ENCODE assay signal across 27 mouse cellular contexts in genomic region chr4:136653692-136654234, GRCm38 (mm10). TPM values are rescaled to one million over a fixed set of nuclear protein-coding genes. Genes with fewer than 3 reads are reported as not detected.
DNase-seq lines count a peak whose midpoint lies in the region; ATAC-seq and TF ChIP-seq lines count a peak whose summit lies in the region.
"Had no signal": no experiment of that assay in that cellular context is flagged by ENCODE, and none has a peak within 500 bp of the region (broad histone marks: within the 10 kb centered on the region; RNA-seq: fewer than 3 reads in every experiment).

No protein-coding gene starts in this region.

- H3K9ac ChIP-seq in forebrain, embryonic 13.5 days, result no peak overlapping the region
- no peak overlapping the region for H3K9ac ChIP-seq in forebrain, embryonic 16.5 days (replicated peaks; ENCODE audit: low read depth, low read length)
- no peak overlapping the region for H3K9ac ChIP-seq in liver, embryonic 11.5 days (ENCODE audit: low read depth, low read length)
- no peak overlapping the region for H3K9ac ChIP-seq in liver, postnatal 0 days (replicated peaks)
- peak overlapping the region; percentile 89 for H3K9ac ChIP-seq in MEL (ENCODE audit: control insufficient read depth, low read depth, low read length, poor library complexity, severe bottlenecking)
- no peak overlapping the region for H3K9ac ChIP-seq in hindbrain, postnatal 0 days (replicated peaks; ENCODE audit: low read length)
- H3K9ac ChIP-seq: embryonic facial prominence, embryonic 13.5 days; limb, embryonic 15.5 days; lung, embryonic 14.5 days; neural tube, embryonic 12.5 days had no signal

- no peak overlapping the region for H3K4me2 ChIP-seq in forebrain, embryonic 13.5 days
- no peak overlapping the region for H3K4me2 ChIP-seq in forebrain, embryonic 16.5 days (ENCODE audit: low read length)
- peak overlapping the region; percentile 32 for H3K4me2 ChIP-seq in liver, embryonic 11.5 days
- H3K4me2 ChIP-seq in liver, postnatal 0 days (ENCODE audit: low read depth, low read length), result no peak overlapping the region
- H3K4me2 ChIP-seq in hindbrain, postnatal 0 days (ENCODE audit: low read depth, low read length), result no peak overlapping the region
- H3K4me2 ChIP-seq: embryonic facial prominence, embryonic 13.5 days; limb, embryonic 15.5 days; lung, embryonic 14.5 days; neural tube, embryonic 12.5 days had no signal

- no peak for ATAC-seq in forebrain, embryonic 13.5 days
- no peak for ATAC-seq in forebrain, embryonic 16.5 days
- no peak for ATAC-seq in liver, embryonic 11.5 days (replicated peaks; ENCODE audit: low FRiP score)
- no peak for ATAC-seq in liver, postnatal 0 days
- ATAC-seq in hindbrain, postnatal 0 days, result no peak
- ATAC-seq: CD4-positive, CD25-positive, alpha-beta regulatory T cell, adult 4 months had no signal

- H3K4me1 ChIP-seq in forebrain, embryonic 13.5 days, result peaks cover 30% of the 10 kb centered on the region
- peaks cover 21% of the 10 kb centered on the region for H3K4me1 ChIP-seq in forebrain, embryonic 16.5 days (replicated peaks; ENCODE audit: control insufficient read depth, insufficient read depth, low read length)
- H3K4me1 ChIP-seq in liver, embryonic 11.5 days (replicated peaks; ENCODE audit: control insufficient read depth, insufficient read depth, low read length), result peaks cover 25% of the 10 kb centered on the region
- no peaks in the 10 kb centered on the region for H3K4me1 ChIP-seq in liver, postnatal 0 days (ENCODE audit: insufficient read depth)
- H3K4me1 ChIP-seq in MEL (ENCODE audit: control insufficient read depth in 1 of 2, insufficient read depth in 2 of 2, low read length in 2 of 2), result peaks cover 2 to 41% of the 10 kb centered on the region in 2 experiments; a peak in 3 of 4 replicates
- H3K4me1 ChIP-seq in hindbrain, postnatal 0 days (ENCODE audit: insufficient read depth, low read length), result peaks cover 9% of the 10 kb centered on the region; the same call in 1 of the 2 replicates

- no peaks in the 10 kb centered on the region for H3K9me3 ChIP-seq in forebrain, embryonic 13.5 days (replicated peaks)
- H3K9me3 ChIP-seq in forebrain, embryonic 16.5 days (ENCODE audit: control insufficient read depth, low read length), result no peaks in the 10 kb centered on the region
- H3K9me3 ChIP-seq in liver, embryonic 11.5 days (ENCODE audit: control insufficient read depth, low read length), result no peaks in the 10 kb centered on the region
- no peaks in the 10 kb centered on the region for H3K9me3 ChIP-seq in liver, postnatal 0 days (ENCODE audit: low read length)
- H3K9me3 ChIP-seq in MEL (replicated peaks; ENCODE audit: insufficient read depth, low read length), result no peaks in the 10 kb centered on the region
- no peaks in the 10 kb centered on the region for H3K9me3 ChIP-seq in hindbrain, postnatal 0 days (ENCODE audit: low read length)
- H3K9me3 ChIP-seq: embryonic facial prominence, embryonic 13.5 days; limb, embryonic 15.5 days; neural tube, embryonic 12.5 days had no signal

- peak overlapping the region; percentile 80 for H3K27ac ChIP-seq in forebrain, embryonic 13.5 days
- no peak overlapping the region for H3K27ac ChIP-seq in forebrain, embryonic 16.5 days (ENCODE audit: low read length)
- H3K27ac ChIP-seq in liver, embryonic 11.5 days (ENCODE audit: low read depth, low read length), result peak overlapping the region; percentile 51
- no peak overlapping the region for H3K27ac ChIP-seq in liver, postnatal 0 days (ENCODE audit: low read depth)
- peak overlapping the region; percentile 99 for H3K27ac ChIP-seq in MEL (ENCODE audit: control insufficient read depth, low read depth, low read length)
- peak overlapping the region; percentile 61; the same call in 1 of the 2 replicates for H3K27ac ChIP-seq in hindbrain, postnatal 0 days
- H3K27ac ChIP-seq: limb, embryonic 15.5 days; neural tube, embryonic 12.5 days; stomach, postnatal 0 days had no signal

- peak in 1 of 2 experiments; percentile 28; a peak in 1 of 4 replicates for TF ChIP-seq POLR2A in MEL (IDR thresholded peaks at IDR 0.05; ENCODE audit: control insufficient read depth in 1 of 2, insufficient read depth in 1 of 2, low read depth in 1 of 2, low read length in 2 of 2, poor library complexity in 1 of 2)

- H3K27me3 ChIP-seq in forebrain, embryonic 13.5 days, result no peaks in the 10 kb centered on the region
- no peaks in the 10 kb centered on the region for H3K27me3 ChIP-seq in forebrain, embryonic 16.5 days (replicated peaks; ENCODE audit: control insufficient read depth, insufficient read depth, low read length)
- no peaks in the 10 kb centered on the region for H3K27me3 ChIP-seq in liver, embryonic 11.5 days (replicated peaks; ENCODE audit: control insufficient read depth, insufficient read depth, low read length)
- H3K27me3 ChIP-seq in liver, postnatal 0 days (ENCODE audit: insufficient read depth, low read length), result no peaks in the 10 kb centered on the region
- no peaks in the 10 kb centered on the region for H3K27me3 ChIP-seq in MEL (ENCODE audit: control insufficient read depth in 1 of 2, insufficient read depth in 2 of 2, low read length in 2 of 2)
- no peaks in the 10 kb centered on the region for H3K27me3 ChIP-seq in hindbrain, postnatal 0 days (ENCODE audit: insufficient read depth, low read length)
- H3K27me3 ChIP-seq: embryonic facial prominence, embryonic 13.5 days; limb, embryonic 15.5 days; neural tube, embryonic 12.5 days had no signal

- DNase-seq in liver, embryonic 11.5 days (ENCODE audit: low spot score), result no peak
- no peak for DNase-seq in liver, postnatal 0 days
- DNase-seq in MEL (ENCODE audit: low read depth, low spot score), result peak; percentile 70
- DNase-seq in hindbrain, postnatal 0 days (ENCODE audit: low spot score), result no peak
- DNase-seq in lung, adult 18-20 months, result no peak
- DNase-seq: adrenal gland, postnatal 14 days; cerebellum, adult 11 months; kidney, adult 2 months; kidney, postnatal 10 days; lung, embryonic 14.5 days; lung, postnatal 36 days; right cerebral cortex, adult 18-20 months had no signal

- peaks cover 2% of the 10 kb centered on the region for H3K79me2 ChIP-seq in MEL (ENCODE audit: control insufficient read depth, insufficient read depth, low read length, poor library complexity)

- no peak for TF ChIP-seq EP300 in liver, postnatal 0 days (IDR thresholded peaks at IDR 0.05; ENCODE audit: low read depth)
- TF ChIP-seq EP300 in MEL (IDR thresholded peaks at IDR 0.05; ENCODE audit: low read depth in 1 of 2, low read length in 2 of 2), result peak; percentile 27 to 45; a peak in 2 of 4 replicates

- no peak overlapping the region for H3K4me3 ChIP-seq in forebrain, embryonic 13.5 days
- H3K4me3 ChIP-seq in forebrain, embryonic 16.5 days (replicated peaks; ENCODE audit: low read length), result no peak overlapping the region
- H3K4me3 ChIP-seq in liver, embryonic 11.5 days (ENCODE audit: low read depth, low read length), result no peak overlapping the region
- no peak overlapping the region for H3K4me3 ChIP-seq in liver, postnatal 0 days (ENCODE audit: low read depth, low read length)
- H3K4me3 ChIP-seq in MEL (ENCODE audit: control insufficient read depth in 1 of 2, insufficient read depth in 1 of 2, low read depth in 2 of 2, low read length in 2 of 2), result peak overlapping the region; percentile 44 to 74
- no peak overlapping the region for H3K4me3 ChIP-seq in hindbrain, postnatal 0 days (ENCODE audit: low read length)
- H3K4me3 ChIP-seq: embryonic facial prominence, embryonic 13.5 days; layer of hippocampus, adult 2 months; limb, embryonic 15.5 days; neural tube, embryonic 12.5 days had no signal

- no peak for TF ChIP-seq CTCF in liver, postnatal 0 days (IDR thresholded peaks at IDR 0.05; ENCODE audit: low read depth)
- no peak for TF ChIP-seq CTCF in MEL (IDR thresholded peaks at IDR 0.05 in 2 of 3, conservative IDR thresholded peaks at IDR 0.05 in 1 of 3; ENCODE audit: control insufficient read depth in 1 of 3, insufficient read depth in 1 of 3, low read depth in 2 of 3, low read length in 3 of 3, poor library complexity in 1 of 3, severe bottlenecking in 1 of 3)
- TF ChIP-seq CTCF in hindbrain, postnatal 0 days (IDR thresholded peaks at IDR 0.05; ENCODE audit: low read depth), result no peak

- 91% methylated on average over 10 of the region's 10 CpGs for WGBS in forebrain, embryonic 13.5 days
- WGBS in forebrain, embryonic 16.5 days, result 90% methylated on average over 10 of the region's 10 CpGs
- WGBS in liver, embryonic 11.5 days, result 58% methylated on average over 10 of the region's 10 CpGs
- 47% methylated on average over 10 of the region's 10 CpGs for WGBS in liver, postnatal 0 days (ENCODE audit: insufficient replicate concordance)
- 79% methylated on average over 10 of the region's 10 CpGs for WGBS in hindbrain, postnatal 0 days

- H3K36me3 ChIP-seq in forebrain, embryonic 13.5 days (ENCODE audit: poor library complexity, severe bottlenecking), result peaks cover 57% of the 10 kb centered on the region
- H3K36me3 ChIP-seq in forebrain, embryonic 16.5 days (ENCODE audit: control insufficient read depth, insufficient read depth), result peaks cover 27% of the 10 kb centered on the region
- H3K36me3 ChIP-seq in liver, embryonic 11.5 days (ENCODE audit: control insufficient read depth, insufficient read depth, low read length), result no peaks in the 10 kb centered on the region
- no peaks in the 10 kb centered on the region for H3K36me3 ChIP-seq in liver, postnatal 0 days (replicated peaks; ENCODE audit: insufficient read depth, low read length)
- H3K36me3 ChIP-seq in MEL (ENCODE audit: control insufficient read depth in 1 of 2, insufficient read depth in 2 of 2, low read length in 2 of 2), result peaks cover 0 to 18% of the 10 kb centered on the region in 2 experiments; a peak in 2 of 4 replicates
- H3K36me3 ChIP-seq in hindbrain, postnatal 0 days (ENCODE audit: insufficient read depth, low read length), result peaks cover 30% of the 10 kb centered on the region

- no peak for TF ChIP-seq RAD21 in MEL (IDR thresholded peaks at IDR 0.05; ENCODE audit: low read depth, low read length)

RNA-seq across cellular contexts. Expression of gene Lactbl1, which starts 31.3 kb away (rescaled TPM):
- polyA plus RNA-seq in forebrain, embryonic 13.5 days (2015; fragmentation: Nextera tagmentation; extraction: Ambion mirVana), result not detected in 2 replicates
- polyA plus RNA-seq in forebrain, embryonic 16.5 days (2015; fragmentation: Nextera tagmentation; extraction: Ambion mirVana), result 0.06 TPM in 1 of 2 replicates, not detected in the other
- not detected in 2 replicates for polyA plus RNA-seq in liver, embryonic 11.5 days (2014; fragmentation: Nextera tagmentation; extraction: Ambion mirVana)
- not detected in 2 replicates for polyA plus RNA-seq in liver, postnatal 0 days (2015; fragmentation: Nextera tagmentation; extraction: Ambion mirVana)
- not detected in 2 replicates for total RNA-seq in MEL (2012; rRNA removed)
- polyA plus RNA-seq in MEL (2012; ENCODE audit: insufficient read depth in 1 of 2, insufficient read length in 2 of 2, low read depth in 1 of 2, low replicate concordance in 2 of 2, missing spikeins in 1 of 2), result not detected
- 0.42 TPM in 1 of 2 replicates, not detected in the other for total RNA-seq in hindbrain, postnatal 0 days (2014; rRNA removed)
- polyA plus RNA-seq in hindbrain, postnatal 0 days (2015; fragmentation: Nextera tagmentation; extraction: Ambion mirVana), result 0.06 TPM in 2 replicates
- total RNA-seq: adrenal gland, postnatal 14 days; ES-E14; gastrocnemius, adult 18-20 months; left cerebral cortex, adult 18-20 months; monocyte, adult 5-6 weeks had no signal
- polyA plus RNA-seq: embryonic facial prominence, embryonic 13.5 days; kidney, adult 2 months; limb, embryonic 15.5 days; lung, embryonic 14.5 days; neural tube, embryonic 12.5 days; stomach, postnatal 0 days had no signal

RNA-seq across cellular contexts. Expression of gene Tex46, which starts 43.5 kb away (rescaled TPM):
- not detected in 2 replicates for polyA plus RNA-seq in forebrain, embryonic 13.5 days (2015; fragmentation: Nextera tagmentation; extraction: Ambion mirVana)
- polyA plus RNA-seq in forebrain, embryonic 16.5 days (2015; fragmentation: Nextera tagmentation; extraction: Ambion mirVana), result not detected in 2 replicates
- not detected in 2 replicates for polyA plus RNA-seq in liver, embryonic 11.5 days (2014; fragmentation: Nextera tagmentation; extraction: Ambion mirVana)
- not detected in 2 replicates for polyA plus RNA-seq in liver, postnatal 0 days (2015; fragmentation: Nextera tagmentation; extraction: Ambion mirVana)
- not detected in 2 replicates for total RNA-seq in MEL (2012; rRNA removed)
- polyA plus RNA-seq in MEL (2012; ENCODE audit: insufficient read depth in 1 of 2, insufficient read length in 2 of 2, low read depth in 1 of 2, low replicate concordance in 2 of 2, missing spikeins in 1 of 2), result not detected
- total RNA-seq in hindbrain, postnatal 0 days (2014; rRNA removed), result not detected in 2 replicates
- polyA plus RNA-seq in hindbrain, postnatal 0 days (2015; fragmentation: Nextera tagmentation; extraction: Ambion mirVana), result not detected in 2 replicates
- total RNA-seq: adrenal gland, postnatal 14 days; ES-E14; gastrocnemius, adult 18-20 months; layer of hippocampus, adult 2 months; left cerebral cortex, adult 18-20 months; left cerebral cortex, postnatal 36 days; monocyte, adult 5-6 weeks had no signal
- polyA plus RNA-seq: brain, embryonic 14.5 days; CD4-positive, CD25-positive, alpha-beta regulatory T cell, adult 4 months; embryonic facial prominence, embryonic 13.5 days; heart, embryonic 16.5 days; kidney, adult 2 months; limb, embryonic 15.5 days; lung, embryonic 14.5 days; neural tube, embryonic 12.5 days; stomach, postnatal 0 days had no signal

RNA-seq across cellular contexts. Expression of gene Kdm1a, which starts 51.2 kb away (rescaled TPM):
- polyA plus RNA-seq in forebrain, embryonic 13.5 days (2015; fragmentation: Nextera tagmentation; extraction: Ambion mirVana), result 83.3 and 88.3 TPM in 2 replicates
- polyA plus RNA-seq in forebrain, embryonic 16.5 days (2015; fragmentation: Nextera tagmentation; extraction: Ambion mirVana), result 82.2 and 87.4 TPM in 2 replicates
- polyA plus RNA-seq in liver, embryonic 11.5 days (2014; fragmentation: Nextera tagmentation; extraction: Ambion mirVana), result 35.4 and 37.5 TPM in 2 replicates
- 6.3 and 6.8 TPM in 2 replicates for polyA plus RNA-seq in liver, postnatal 0 days (2015; fragmentation: Nextera tagmentation; extraction: Ambion mirVana)
- 60.7 and 66.5 TPM in 2 replicates for total RNA-seq in MEL (2012; rRNA removed)
- 10 to 100 TPM in 1 of 2 experiments, not detected in 1; 90.1 TPM for polyA plus RNA-seq in MEL (2012; ENCODE audit: insufficient read depth in 1 of 2, insufficient read length in 2 of 2, low read depth in 1 of 2, low replicate concordance in 2 of 2, missing spikeins in 1 of 2)
- 121 and 123 TPM in 2 replicates for total RNA-seq in hindbrain, postnatal 0 days (2014; rRNA removed)
- 41.2 and 44.8 TPM in 2 replicates for polyA plus RNA-seq in hindbrain, postnatal 0 days (2015; fragmentation: Nextera tagmentation; extraction: Ambion mirVana)

Comparison
In these comparisons a context has a peak if more than half of its experiments do, and no peak if none do; other contexts are left out.
1. H3K27ac ChIP-seq: peak in forebrain, embryonic 13.5 days (single experiment), liver, embryonic 11.5 days (single experiment), MEL (single experiment) and hindbrain, postnatal 0 days (single experiment); none in forebrain, embryonic 16.5 days (single experiment) and liver, postnatal 0 days (single experiment).
2. H3K4me3 ChIP-seq: peak in MEL (2 of 2); none in forebrain, embryonic 13.5 days (single experiment), forebrain, embryonic 16.5 days (single experiment), liver, embryonic 11.5 days (single experiment), liver, postnatal 0 days (single experiment) and hindbrain, postnatal 0 days (single experiment).